Mouse (Mus musculus): Measurements from ENCODE around the gene Slc22a15. TPM values are rescaled to one million over a fixed set of nuclear protein-coding genes. Genes with fewer than 3 reads are reported as not detected.

The Slc22a15 gene
- total and polyA plus RNA-seq, 2 experiments from 2014 or later, result 5.7 to 12.5 TPM

- H3K4me3 ChIP-seq (ENCODE audit: low read length), result no peak overlapping the region
- no peak overlapping the region for H3K27ac ChIP-seq
- no peaks in the 10 kb centered on the region for H3K36me3 ChIP-seq (ENCODE audit: insufficient read depth, low read length)
- no peak for TF ChIP-seq CTCF (IDR thresholded peaks at IDR 0.05; ENCODE audit: low read depth)
- no peak overlapping the region for H3K9ac ChIP-seq (replicated peaks; ENCODE audit: low read length)
- no peaks in the 10 kb centered on the region for H3K27me3 ChIP-seq (ENCODE audit: insufficient read depth, low read length)
- 82% methylated on average over 7 of the region's 7 CpGs for WGBS
- H3K4me2 ChIP-seq (ENCODE audit: low read depth, low read length), result no peak overlapping the region
- no peaks in the 10 kb centered on the region for H3K9me3 ChIP-seq (ENCODE audit: low read length)
- H3K4me1 ChIP-seq (ENCODE audit: insufficient read depth, low read length), result no peaks in the 10 kb centered on the region
- DNase-seq (ENCODE audit: low spot score), result no peak
- no peak for ATAC-seq
These were observed 19.5 kb downstream of the Slc22a15 start for GRCm38 (mm10) chr3:101904776-101905175.

- no peaks in the 10 kb centered on the region for H3K9me3 ChIP-seq (ENCODE audit: low read length)
- H3K36me3 ChIP-seq (ENCODE audit: insufficient read depth, low read length), result no peaks in the 10 kb centered on the region
- H3K27ac ChIP-seq, result no peak overlapping the region
- H3K4me3 ChIP-seq (ENCODE audit: low read length), result no peak overlapping the region
- no peak for TF ChIP-seq CTCF (IDR thresholded peaks at IDR 0.05; ENCODE audit: low read depth)
- H3K9ac ChIP-seq (replicated peaks; ENCODE audit: low read length), result no peak overlapping the region
- H3K4me2 ChIP-seq (ENCODE audit: low read depth, low read length), result no peak overlapping the region
- no peaks in the 10 kb centered on the region for H3K27me3 ChIP-seq (ENCODE audit: insufficient read depth, low read length)
- no peaks in the 10 kb centered on the region for H3K4me1 ChIP-seq (ENCODE audit: insufficient read depth, low read length)
- ATAC-seq (no peak), DNase-seq (ENCODE audit: low spot score) (no peak)
- WGBS, result 77% methylated on average over 5 of the region's 5 CpGs
These were observed 21.2 kb downstream of the Slc22a15 start for GRCm38 (mm10) chr3:101903091-101903490.

- H3K4me3 ChIP-seq (ENCODE audit: low read length), result no peak overlapping the region
- no peak for TF ChIP-seq CTCF (IDR thresholded peaks at IDR 0.05; ENCODE audit: low read depth)
- DNase-seq (ENCODE audit: low spot score), result no peak
- H3K4me2 ChIP-seq (ENCODE audit: low read depth, low read length), result no peak overlapping the region
- no peaks in the 10 kb centered on the region for H3K36me3 ChIP-seq (ENCODE audit: insufficient read depth, low read length)
- H3K9me3 ChIP-seq (ENCODE audit: low read length), result no peaks in the 10 kb centered on the region
- no peak for ATAC-seq
- H3K27ac ChIP-seq, result no peak overlapping the region
- H3K27me3 ChIP-seq (ENCODE audit: insufficient read depth, low read length), result no peaks in the 10 kb centered on the region
- 61% methylated on average over 7 of the region's 7 CpGs for WGBS
- H3K4me1 ChIP-seq (ENCODE audit: insufficient read depth, low read length), result no peaks in the 10 kb centered on the region
- H3K9ac ChIP-seq (replicated peaks; ENCODE audit: low read length), result no peak overlapping the region
These were observed 21.9 kb downstream of the Slc22a15 start for GRCm38 (mm10) chr3:101902344-101902743.

- Histone ChIP-seq H3K36me3 (ENCODE audit: insufficient read depth, low read length) (no peaks in the 10 kb centered on the region; the same call in 1 of the 2 replicates), H3K4me2 (ENCODE audit: low read depth, low read length) (no peak overlapping the region), H3K4me1 (ENCODE audit: insufficient read depth, low read length) (no peaks in the 10 kb centered on the region), H3K27me3 (ENCODE audit: insufficient read depth, low read length) (no peaks in the 10 kb centered on the region), H3K9ac (replicated peaks; ENCODE audit: low read length) (no peak overlapping the region), H3K27ac (no peak overlapping the region), H3K4me3 (ENCODE audit: low read length) (no peak overlapping the region), H3K9me3 (ENCODE audit: low read length) (no peaks in the 10 kb centered on the region)
- ATAC-seq, result no peak
- DNase-seq (ENCODE audit: low spot score), result no peak
- no peak for TF ChIP-seq CTCF (IDR thresholded peaks at IDR 0.05; ENCODE audit: low read depth)
- WGBS, result 70% methylated on average over 15 of the region's 15 CpGs
These were observed 26.8 kb downstream of the Slc22a15 start for GRCm38 (mm10) chr3:101897377-101897974.

- ATAC-seq, result peak; percentile 61
- no peak overlapping the region for H3K27ac ChIP-seq
- no peaks in the 10 kb centered on the region; the same call in 1 of the 2 replicates for H3K36me3 ChIP-seq (ENCODE audit: insufficient read depth, low read length)
- H3K4me2 ChIP-seq (ENCODE audit: low read depth, low read length), result no peak overlapping the region
- no peaks in the 10 kb centered on the region for H3K9me3 ChIP-seq (ENCODE audit: low read length)
- H3K4me3 ChIP-seq (ENCODE audit: low read length), result no peak overlapping the region
- no peaks in the 10 kb centered on the region for H3K27me3 ChIP-seq (ENCODE audit: insufficient read depth, low read length)
- peak; percentile 96 for DNase-seq (ENCODE audit: low spot score)
- no peaks in the 10 kb centered on the region for H3K4me1 ChIP-seq (ENCODE audit: insufficient read depth, low read length)
- TF ChIP-seq CTCF (IDR thresholded peaks at IDR 0.05; ENCODE audit: low read depth), result peak; percentile 98
- 20% methylated on average over 9 of the region's 9 CpGs for WGBS
- no peak overlapping the region for H3K9ac ChIP-seq (replicated peaks; ENCODE audit: low read length)
These were observed 27.4 kb downstream of the Slc22a15 start for GRCm38 (mm10) chr3:101896893-101897292.

GRCm38 (mm10) chr3:101895376-101895910 is 28.8 kb downstream of the Slc22a15 start:
- Histone ChIP-seq H3K9me3 (ENCODE audit: low read length) (no peaks in the 10 kb centered on the region), H3K9ac (replicated peaks; ENCODE audit: low read length) (no peak overlapping the region), H3K4me1 (ENCODE audit: insufficient read depth, low read length) (no peaks in the 10 kb centered on the region), H3K27me3 (ENCODE audit: insufficient read depth, low read length) (no peaks in the 10 kb centered on the region), H3K4me2 (ENCODE audit: low read depth, low read length) (no peak overlapping the region), H3K27ac (no peak overlapping the region), H3K36me3 (ENCODE audit: insufficient read depth, low read length) (no peaks in the 10 kb centered on the region; the same call in 1 of the 2 replicates), H3K4me3 (ENCODE audit: low read length) (no peak overlapping the region)
- no peak for TF ChIP-seq CTCF (IDR thresholded peaks at IDR 0.05; ENCODE audit: low read depth)
- ATAC-seq (no peak), DNase-seq (ENCODE audit: low spot score) (no peak)
- WGBS, result 80% methylated on average over 7 of the region's 7 CpGs

- Histone ChIP-seq H3K27me3 (ENCODE audit: insufficient read depth, low read length) (no peaks in the 10 kb centered on the region), H3K4me3 (ENCODE audit: low read length) (no peak overlapping the region), H3K27ac (no peak overlapping the region), H3K9ac (replicated peaks; ENCODE audit: low read length) (no peak overlapping the region), H3K4me1 (ENCODE audit: insufficient read depth, low read length) (peaks cover 3% of the 10 kb centered on the region; the same call in 1 of the 2 replicates), H3K36me3 (ENCODE audit: insufficient read depth, low read length) (no peaks in the 10 kb centered on the region), H3K9me3 (ENCODE audit: low read length) (no peaks in the 10 kb centered on the region), H3K4me2 (ENCODE audit: low read depth, low read length) (no peak overlapping the region)
- ATAC-seq, result peak; percentile 64; the same call in 1 of the 2 replicates
- 0 out of 2 replicates have a peak, but pooled peaks have one; percentile 3 for TF ChIP-seq CTCF (IDR thresholded peaks at IDR 0.05; ENCODE audit: low read depth)
- peak; percentile 74 for DNase-seq (ENCODE audit: low spot score)
- WGBS, result 18% methylated on average over 3 of the region's 3 CpGs
These were observed 38.7 kb downstream of the Slc22a15 start for GRCm38 (mm10) chr3:101885591-101885990.
